Comparison of ENCODE assay signal across 17 mouse cellular contexts in the genomic region with DNA sequence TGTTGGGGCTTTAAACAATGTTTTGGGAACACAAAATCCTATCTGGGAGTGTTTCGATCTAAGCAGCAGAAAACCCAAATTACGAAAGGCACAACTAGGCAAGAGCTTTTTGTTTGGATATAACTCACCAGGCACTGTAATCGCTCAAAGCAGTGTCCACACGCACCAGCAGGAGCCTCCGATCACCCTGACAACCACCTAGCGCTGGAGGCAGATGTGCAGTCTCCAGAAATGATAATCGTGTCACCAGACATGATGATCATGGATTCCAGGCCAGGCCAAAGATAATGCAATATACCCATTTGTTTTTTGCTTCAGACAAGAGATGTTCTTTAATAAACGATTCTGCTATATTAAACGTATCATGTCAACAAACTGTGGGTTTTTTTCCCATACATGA. TPM values are rescaled to one million over a fixed set of nuclear protein-coding genes. Genes with fewer than 3 reads are reported as not detected.
DNase-seq lines count a peak whose midpoint lies in the region; ATAC-seq lines count a peak whose summit lies in the region.
"Had no signal": no experiment of that assay in that cellular context is flagged by ENCODE, and none has a peak within 500 bp of the region (broad histone marks: within the 10 kb centered on the region; RNA-seq: fewer than 3 reads in every experiment).

No protein-coding gene starts in this region.

- peak; percentile 25 for DNase-seq in c-Kit-positive CD71-positive TER-119-positive erythroid progenitor cells, embryonic 14.5 days (ENCODE audit: low spot score)
- DNase-seq in neural tube, embryonic 10.5 days (ENCODE audit: extremely low spot score, low spot score) = no peak
- DNase-seq in adrenal gland, adult 8-10 months = no peak
- no peak for DNase-seq in embryo, embryonic 10 days (ENCODE audit: low spot score)
- no peak for DNase-seq in embryo, embryonic 9.5 days (ENCODE audit: extremely low spot score)
- DNase-seq: adrenal gland, postnatal 25 days; cerebellum, adult 11-12 months; cerebellum, adult 9-10 months; cerebellum, postnatal 25 days; heart, adult 2 months had no signal

- H3K4me1 ChIP-seq in liver, embryonic 12.5 days = peaks cover 18% of the 10 kb centered on the region
- H3K4me1 ChIP-seq in liver, embryonic 16.5 days (ENCODE audit: control insufficient read depth, low read depth, low read length) = peaks cover 12% of the 10 kb centered on the region

- peaks cover 50% of the 10 kb centered on the region for H3K27me3 ChIP-seq in liver, embryonic 12.5 days (replicated peaks)
- peaks cover 16% of the 10 kb centered on the region for H3K27me3 ChIP-seq in liver, embryonic 16.5 days (ENCODE audit: control insufficient read depth, insufficient read depth, low read depth, low read length)

- H3K27ac ChIP-seq in liver, embryonic 12.5 days = no peak overlapping the region
- no peak overlapping the region for H3K27ac ChIP-seq in liver, embryonic 16.5 days (ENCODE audit: low read length)
- H3K27ac ChIP-seq: embryonic facial prominence, embryonic 10.5 days; forebrain, embryonic 13.5 days; heart, adult 2 months; hindbrain, embryonic 15.5 days had no signal

- H3K4me3 ChIP-seq in liver, embryonic 12.5 days = no peak overlapping the region
- no peak overlapping the region for H3K4me3 ChIP-seq in liver, embryonic 16.5 days (ENCODE audit: low read depth, low read length)
- H3K4me3 ChIP-seq: embryonic facial prominence, embryonic 10.5 days; forebrain, embryonic 13.5 days; heart, adult 2 months; hindbrain, embryonic 15.5 days had no signal

- no peaks in the 10 kb centered on the region for H3K9me3 ChIP-seq in liver, embryonic 12.5 days (replicated peaks)
- H3K9me3 ChIP-seq in liver, embryonic 16.5 days (replicated peaks; ENCODE audit: control insufficient read depth, low read length) = no peaks in the 10 kb centered on the region
- H3K9me3 ChIP-seq: embryonic facial prominence, embryonic 10.5 days; forebrain, embryonic 13.5 days; hindbrain, embryonic 15.5 days had no signal

- no peaks in the 10 kb centered on the region for H3K36me3 ChIP-seq in liver, embryonic 12.5 days
- no peaks in the 10 kb centered on the region for H3K36me3 ChIP-seq in liver, embryonic 16.5 days (ENCODE audit: control insufficient read depth, insufficient read depth)
- H3K36me3 ChIP-seq: embryonic facial prominence, embryonic 10.5 days; hindbrain, embryonic 15.5 days had no signal

- ATAC-seq in liver, embryonic 12.5 days = peak; percentile 56
- peak; percentile 75 for ATAC-seq in liver, embryonic 16.5 days (ENCODE audit: low read depth)
- ATAC-seq: forebrain, embryonic 13.5 days; intestine, embryonic 16.5 days had no signal

- H3K4me2 ChIP-seq in liver, embryonic 12.5 days = peak overlapping the region; percentile 12
- peak overlapping the region; percentile 2; the same call in 1 of the 2 replicates for H3K4me2 ChIP-seq in liver, embryonic 16.5 days (ENCODE audit: low read depth, low read length)
- H3K4me2 ChIP-seq: forebrain, embryonic 13.5 days; heart, embryonic 11.5 days; hindbrain, embryonic 15.5 days had no signal

- H3K9ac ChIP-seq in liver, embryonic 12.5 days = no peak overlapping the region
- no peak overlapping the region for H3K9ac ChIP-seq in liver, embryonic 16.5 days (ENCODE audit: low read depth, low read length)
- H3K9ac ChIP-seq: forebrain, embryonic 13.5 days; hindbrain, embryonic 15.5 days had no signal

- 61% methylated on average over 9 of the region's 9 CpGs for WGBS in liver, embryonic 12.5 days (ENCODE audit: insufficient replicate concordance)
- 47% methylated on average over 9 of the region's 9 CpGs for WGBS in liver, embryonic 16.5 days (ENCODE audit: insufficient replicate concordance)

RNA-seq across cellular contexts. Expression of a gene that starts 2.1 kb away (rescaled TPM):
- 6.5 and 6.6 TPM in 2 replicates for polyA plus RNA-seq in liver, embryonic 12.5 days (2016; fragmentation: Nextera tagmentation; extraction: Ambion mirVana)
- 14.9 and 15.4 TPM in 2 replicates for polyA plus RNA-seq in liver, embryonic 16.5 days (2015; fragmentation: Nextera tagmentation; extraction: Ambion mirVana)
- 10 to 100 TPM; 10.2 to 20.6 (median 11.2) TPM for total RNA-seq in adrenal gland, adult 8-10 months (2022)
